Mouse (Mus musculus): Measurements from ENCODE around the gene Gm17606.
A peak's percentile ranks its signal among the peaks of the same experiment; 100 is the strongest.

GRCm38 (mm10) chr14:54641305-54641969 is 685 bp downstream of the Gm17606 start, which contains the start of gene Cdh24:
- TF ChIP-seq CTCF (IDR thresholded peaks at IDR 0.05): peak; percentile 89
- no peak for TF ChIP-seq EP300 (IDR thresholded peaks at IDR 0.05)

All from lung, postnatal 0 days (tissue).